In genomic region chr11:68408127-68408526, GRCm38 (mm10) we compare ENCODE assay signal across 8 mouse cellular contexts. TPM values are rescaled to one million over a fixed set of nuclear protein-coding genes. Genes with fewer than 3 reads are reported as not detected.
DNase-seq lines count a peak whose midpoint lies in the region; ATAC-seq and TF ChIP-seq lines count a peak whose summit lies in the region.

No protein-coding gene starts in this region.

- H3K4me3 ChIP-seq in ES-E14 (ENCODE audit: insufficient read depth in 1 of 2, low read depth in 1 of 2, low read length in 2 of 2, poor library complexity in 1 of 2, severe bottlenecking in 1 of 2), result no peak overlapping the region
- H3K4me3 ChIP-seq in liver, embryonic 14.5 days (ENCODE audit: insufficient read depth in 1 of 2, low read depth in 2 of 2, low read length in 2 of 2), result no peak overlapping the region

- peaks cover 0 to 7% of the 10 kb centered on the region in 2 experiments; a peak in 1 of 4 replicates for H3K4me1 ChIP-seq in ES-E14 (ENCODE audit: control insufficient read depth in 2 of 2, insufficient read depth in 2 of 2, low read length in 2 of 2, poor library complexity in 1 of 2)
- H3K4me1 ChIP-seq in liver, embryonic 14.5 days (replicated peaks; ENCODE audit: control insufficient read depth in 2 of 2, insufficient read depth in 2 of 2, low read length in 1 of 2), result no peaks in the 10 kb centered on the region

- 38% methylated on average over 2 of the region's 2 CpGs for WGBS in liver, embryonic 14.5 days (ENCODE audit: insufficient replicate concordance)

- peak; percentile 62 for TF ChIP-seq CTCF in liver, embryonic 14.5 days (IDR thresholded peaks at IDR 0.05; ENCODE audit: low read depth)

- no peak overlapping the region for H3K9ac ChIP-seq in ES-E14 (ENCODE audit: insufficient read depth, low read depth, low read length, poor library complexity, severe bottlenecking)
- H3K9ac ChIP-seq in liver, embryonic 14.5 days (replicated peaks), result no peak overlapping the region

- ATAC-seq in frontal cortex, adult (ENCODE audit: low TSS enrichment), result peak; percentile 70; the same call in 1 of the 2 replicates
- no peak for ATAC-seq in liver, embryonic 14.5 days (ENCODE audit: insufficient read depth)
- ATAC-seq in neutrophil, adult 5-6 weeks (ENCODE audit: extremely low read depth, insufficient number of reproducible peaks, low FRiP score, poor library complexity, severe bottlenecking), result peak; percentile 61; the same call in 1 of the 2 replicates

- in situ Hi-C loops in ES-E14 (cut with MboI; ENCODE audit: low sequenced_read_pairs in 2 of 2, unreplicated experiment in 2 of 2), result loop anchor here (10.0 to 25.0 kb wide), 2 partner anchors 396 to 413 kb away; no protein-coding TSS in a partner anchor

- H3K27ac ChIP-seq in ES-E14 (ENCODE audit: insufficient read depth, low read depth, low read length, poor library complexity, severe bottlenecking), result no peak overlapping the region
- H3K27ac ChIP-seq in liver, embryonic 14.5 days, result no peak overlapping the region

- no peaks in the 10 kb centered on the region for H3K36me3 ChIP-seq in ES-E14 (ENCODE audit: control insufficient read depth, insufficient read depth, low read length, poor library complexity, severe bottlenecking)
- H3K36me3 ChIP-seq in liver, embryonic 14.5 days (replicated peaks; ENCODE audit: control insufficient read depth, insufficient read depth, low read depth), result no peaks in the 10 kb centered on the region

- H3K4me2 ChIP-seq in liver, embryonic 14.5 days (ENCODE audit: low read depth), result no peak overlapping the region

- H3K9me3 ChIP-seq in ES-E14 (ENCODE audit: control insufficient read depth, insufficient read depth, low read depth, low read length), result no peaks in the 10 kb centered on the region
- H3K9me3 ChIP-seq in liver, embryonic 14.5 days (ENCODE audit: control insufficient read depth, low read length), result no peaks in the 10 kb centered on the region

- peak; percentile 82 for DNase-seq in 416B (ENCODE audit: low read depth)
- DNase-seq in ES-E14 (ENCODE audit: low read depth, low spot score), result no peak
- peak; percentile 64 for DNase-seq in cerebellum, adult 11-12 months
- DNase-seq in kidney, adult 8-10 months, result peak; percentile 69 to 79
- DNase-seq in liver, embryonic 14.5 days (ENCODE audit: low read depth in 3 of 3, low spot score in 3 of 3), result peak in 2 of 3 experiments; percentile 20 to 31
- peak; percentile 36 to 74 for DNase-seq in urinary bladder, postnatal 4 days (ENCODE audit: low spot score in 2 of 2)

- TF ChIP-seq EP300 in liver, embryonic 14.5 days (IDR thresholded peaks at IDR 0.05; ENCODE audit: low read depth), result no peak

- H3K27me3 ChIP-seq in liver, embryonic 14.5 days (ENCODE audit: control insufficient read depth, insufficient read depth, low read length), result no peaks in the 10 kb centered on the region

TF ChIP-seq in ES-E14, 5 proteins besides CTCF, POLR2A, EP300 and RAD21:
- TF ChIP-seq ZC3H11A (IDR thresholded peaks at IDR 0.05; ENCODE audit: borderline replicate concordance, low read depth, low read length) (peak; percentile 77; the same call in 1 of the 2 replicates), ZNF384 (IDR thresholded peaks at IDR 0.05; ENCODE audit: low read depth, low read length) (no peak)

RNA-seq across cellular contexts. Expression of gene Ntn1, which starts 7.5 kb away (rescaled TPM):
- total RNA-seq in ES-E14 (2012; rRNA removed), result 22.6 and 34.1 TPM in 2 replicates
- polyA plus RNA-seq in liver, embryonic 14.5 days (2012; rRNA removed), result 0.15 and 0.23 TPM in 2 replicates
- polyA plus RNA-seq in liver, embryonic 14.5 days (2014; fragmentation: Nextera tagmentation; extraction: Ambion mirVana), result 0.06 TPM in 1 of 2 replicates, not detected in the other
- total RNA-seq in neutrophil, adult 5-6 weeks (2017), result not detected in 2 replicates

RNA-seq across cellular contexts. Expression of gene Pik3r5, which starts 23.8 kb away (rescaled TPM):
- total RNA-seq in ES-E14 (2012; rRNA removed), result 0.94 and 1.3 TPM in 2 replicates
- polyA plus RNA-seq in liver, embryonic 14.5 days (2012; rRNA removed), result 0.66 and 0.76 TPM in 2 replicates
- polyA plus RNA-seq in liver, embryonic 14.5 days (2014; fragmentation: Nextera tagmentation; extraction: Ambion mirVana), result 0.38 and 0.46 TPM in 2 replicates
- 108 TPM in 2 replicates for total RNA-seq in neutrophil, adult 5-6 weeks (2017)

Comparison
In these comparisons a context has a peak if more than half of its experiments do, and no peak if none do; other contexts are left out.
1. RNA of gene Ntn1, which starts 7.5 kb away (total RNA-seq): 22.6 to 34.1 TPM in ES-E14; not detected in neutrophil, adult 5-6 weeks; every median in the first group is over 10 times any median in the second.
2. RNA of gene Pik3r5, which starts 23.8 kb away (total RNA-seq): 108 TPM in neutrophil, adult 5-6 weeks; 0.94 to 1.3 TPM in ES-E14; every median in the first group is over 10 times any median in the second.